Mouse (Mus musculus) spleen, embryonic (tissue): ENCODE measurements around the gene Atf2.
"Not testable (repeated sequence)": the region's sequence is repeated elsewhere in the genome, so short reads cannot be mapped to it uniquely, and the experiment has no call there.

Source experiments
- CTCF ChIA-PET: fragments of 350-600 bp; sonication (Branson Sonifier 250); formaldehyde crosslinking; loops from one replicate; lab custom pipeline; 2022; lab: Charles Lee

Gene Atf2

DNA sequence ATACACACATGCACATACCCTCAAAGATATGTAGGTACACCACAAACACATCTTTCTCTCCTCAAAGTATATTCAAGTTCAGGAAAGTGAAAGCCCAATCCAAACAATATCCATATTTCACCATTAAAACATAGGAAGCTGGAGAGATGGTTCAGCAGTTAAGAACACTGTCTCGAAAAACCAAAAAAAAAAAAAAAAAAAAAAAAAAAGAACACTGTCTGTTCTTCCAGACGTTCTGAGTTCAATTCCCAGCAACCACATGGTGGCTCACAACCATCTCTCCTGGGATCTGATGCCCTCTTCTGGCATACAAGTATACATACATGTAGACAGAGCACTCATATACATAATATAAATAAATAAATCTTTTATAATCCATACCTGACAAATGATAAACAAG lies 6.4 kb downstream of the Atf2 start:
- CTCF ChIA-PET: no interaction called here

GRCm38 (mm10) chr2:73877891-73878290 lies 14.5 kb downstream of the Atf2 start:
- CTCF ChIA-PET: no interaction called here

DNA sequence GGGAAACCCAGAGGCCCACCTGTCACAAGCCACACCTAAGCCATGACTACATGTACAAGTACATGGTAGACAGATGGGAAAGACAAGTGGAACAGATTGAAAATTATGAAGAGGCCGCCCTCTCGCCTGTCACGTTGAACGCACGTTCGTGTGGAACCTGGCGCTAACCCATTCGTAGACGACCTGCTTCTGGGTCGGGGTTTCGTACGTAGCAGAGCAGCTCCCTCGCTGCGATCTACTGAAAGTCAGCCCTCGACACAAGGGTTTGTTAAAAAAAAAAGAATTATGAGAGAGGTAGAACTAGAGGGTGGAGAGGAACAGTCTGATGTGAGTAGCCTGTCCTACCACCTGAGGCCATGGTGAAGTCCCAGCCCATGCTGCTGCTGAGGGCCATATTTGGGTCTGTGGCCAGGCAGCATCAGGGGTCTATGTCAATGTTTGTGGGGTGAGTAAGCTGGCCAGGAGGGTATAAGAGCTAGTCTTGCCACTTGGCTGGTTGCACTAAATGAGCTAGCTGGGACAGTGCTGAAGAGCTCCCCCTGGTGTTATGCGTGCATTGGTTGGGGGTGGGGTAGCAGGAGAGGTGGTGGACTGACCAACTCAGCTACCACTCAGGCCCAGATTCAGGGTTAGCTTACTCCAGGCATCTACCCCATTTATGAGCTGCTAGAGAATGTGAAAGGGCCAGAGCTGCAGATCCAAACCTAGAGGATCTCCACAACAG lies 24.5 kb downstream of the Atf2 start:
- CTCF ChIA-PET: no interaction called here

DNA sequence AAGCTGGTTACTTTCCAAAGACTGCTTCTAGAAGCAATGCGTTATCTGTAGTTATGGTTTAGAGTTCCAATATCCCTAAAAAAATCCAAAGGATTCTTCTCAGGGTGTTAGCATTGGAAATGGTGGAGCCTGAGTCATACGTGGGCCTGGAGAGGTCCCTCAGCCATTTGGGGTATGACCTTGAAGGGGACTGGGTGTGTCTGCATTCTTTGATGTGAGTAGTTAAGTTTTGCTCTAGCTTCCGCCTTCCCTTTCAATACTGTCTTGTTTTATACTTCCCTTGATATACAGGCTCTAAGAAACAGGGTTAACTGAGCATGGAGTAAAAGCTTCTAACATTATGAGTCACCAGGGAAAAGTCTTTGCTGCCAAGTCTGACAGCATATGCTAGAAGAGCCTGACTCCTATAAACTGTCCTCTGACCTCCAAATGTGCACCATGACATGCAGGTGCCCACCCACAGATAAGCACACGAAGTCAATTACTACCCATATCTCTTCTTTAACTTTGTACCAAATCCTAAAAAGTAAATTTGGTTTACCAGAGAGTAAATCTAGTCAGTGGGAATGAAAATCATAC lies 32.3 kb downstream of the Atf2 start:
- CTCF ChIA-PET: no interaction called here

DNA sequence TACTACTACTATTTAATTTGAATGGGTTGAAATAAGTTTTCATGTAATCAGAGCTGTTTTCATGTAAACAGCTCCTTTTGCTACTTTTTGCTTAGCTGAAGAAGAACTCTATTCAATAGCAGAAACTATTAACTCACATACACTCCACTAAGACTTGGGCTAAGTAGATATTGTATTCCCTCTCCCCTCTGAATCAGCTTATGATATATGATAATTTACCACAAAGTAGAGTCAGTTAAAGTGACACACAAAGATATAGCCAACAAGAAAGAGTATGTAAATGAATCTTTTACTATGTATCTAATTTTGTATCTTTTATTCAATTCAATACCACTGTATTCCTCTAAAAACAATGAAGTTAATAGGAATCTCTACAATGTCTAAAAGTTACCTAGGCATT lies 35.1 kb downstream of the Atf2 start:
- CTCF ChIA-PET: no interaction called here

DNA sequence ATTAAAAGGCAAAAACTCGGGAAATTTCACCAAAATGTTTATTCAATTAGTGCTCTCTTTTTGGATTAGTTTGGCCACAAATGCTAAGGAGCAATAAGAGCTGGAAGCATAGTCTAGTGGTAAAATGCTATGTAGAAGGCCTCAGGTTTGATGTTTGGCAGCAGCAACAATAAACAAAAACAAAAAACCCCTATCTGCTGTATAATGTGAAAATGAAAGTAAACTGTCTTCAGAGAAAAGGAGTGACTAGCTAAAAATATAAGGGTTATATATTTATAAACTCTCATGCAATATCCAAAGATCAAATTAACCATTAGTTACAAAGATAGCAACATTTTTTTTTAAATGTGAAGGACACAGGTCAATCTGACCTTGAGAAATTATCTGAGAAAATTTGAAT lies 36.2 kb downstream of the Atf2 start:
- CTCF ChIA-PET: interaction anchor here (0.5 kb wide), 1 partner anchor 590 kb away, joined by 3 read pairs; no protein-coding TSS in a partner anchor

- CTCF ChIA-PET: no interaction called here
Measured at GRCm38 (mm10) chr2:73834406-73835015, 57.9 kb downstream of the Atf2 start.

DNA sequence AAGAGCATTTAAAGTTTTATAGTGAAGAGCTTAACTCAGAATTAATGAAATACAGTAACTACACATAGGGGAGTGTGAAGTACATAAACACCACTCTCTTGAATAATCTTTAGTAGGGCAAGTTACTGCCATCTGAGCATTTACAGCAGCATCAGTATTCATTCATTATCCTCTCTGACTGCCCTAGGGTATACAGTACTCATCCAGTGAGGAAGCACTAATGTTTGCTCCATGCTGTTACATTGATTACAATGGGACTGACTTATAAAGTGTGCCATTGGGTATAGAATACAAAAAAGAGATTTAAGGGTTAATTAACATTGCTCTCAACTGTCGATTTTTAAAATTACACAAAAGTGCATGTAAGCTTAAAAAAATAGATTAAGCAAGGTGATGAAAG lies 59.2 kb downstream of the Atf2 start:
- CTCF ChIA-PET: no interaction called here

- CTCF ChIA-PET: interaction anchor here (0.6 kb wide), 1 partner anchor 1281 kb away, joined by 3 read pairs; no protein-coding TSS in a partner anchor
Measured at GRCm38 (mm10) chr2:73818742-73819141, 73.7 kb downstream of the Atf2 start.

DNA sequence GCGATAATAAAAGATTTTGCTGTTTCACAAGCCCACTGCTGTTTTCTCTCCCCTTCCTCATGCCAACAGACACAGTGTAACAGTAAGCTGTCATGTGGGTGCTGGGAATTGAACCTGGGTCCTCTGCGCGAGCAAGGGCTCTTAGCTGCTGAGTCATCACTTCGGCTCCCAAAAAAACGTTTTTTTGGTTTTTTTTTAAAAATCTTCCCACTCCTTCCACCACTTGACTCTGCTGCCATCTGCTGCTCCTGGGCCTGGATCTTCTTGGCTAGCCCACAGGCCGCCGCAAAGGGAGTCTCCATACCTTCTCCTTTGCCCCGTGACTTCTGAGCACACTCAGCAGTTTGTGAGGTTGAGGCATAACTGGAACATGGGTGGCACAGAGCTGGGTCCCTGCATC lies 84.8 kb downstream of the Atf2 start:
- CTCF ChIA-PET: no interaction called here

DNA sequence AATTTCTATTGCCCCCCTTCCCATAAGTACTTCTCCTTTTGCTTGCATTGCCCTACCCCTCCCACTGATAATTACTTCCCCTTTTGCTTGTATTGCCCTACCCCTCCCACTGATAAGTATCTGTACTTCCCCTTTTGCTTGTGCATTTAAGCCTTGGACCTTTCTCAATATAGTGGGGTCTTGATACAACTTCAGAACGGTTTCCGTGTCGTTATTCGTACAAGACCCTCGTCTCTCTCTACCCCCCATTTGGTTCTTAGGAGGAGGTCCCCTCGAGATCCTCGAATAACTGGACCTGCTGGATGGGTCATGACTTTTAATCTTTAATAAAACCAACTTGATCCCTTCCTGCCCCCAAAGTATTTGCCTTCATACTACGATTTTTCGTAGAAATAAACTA lies 92.3 kb downstream of the Atf2 start:
- CTCF ChIA-PET: not testable (repeated sequence)

- CTCF ChIA-PET: no interaction called here
Measured at GRCm38 (mm10) chr2:73798786-73799185, 93.7 kb downstream of the Atf2 start.

- CTCF ChIA-PET: no interaction called here
Measured at GRCm38 (mm10) chr2:73798136-73798535, 94.3 kb downstream of the Atf2 start.

GRCm38 (mm10) chr2:73791846-73792630 lies 100.4 kb downstream of the Atf2 start:
- CTCF ChIA-PET: no interaction called here

- CTCF ChIA-PET: no interaction called here
Measured at GRCm38 (mm10) chr2:73790332-73790731, 102.1 kb downstream of the Atf2 start.

- CTCF ChIA-PET: no interaction called here
Measured at GRCm38 (mm10) chr2:73788395-73788794, 104.0 kb downstream of the Atf2 start.

GRCm38 (mm10) chr2:73782371-73782905 lies 110.0 kb downstream of the Atf2 start:
- CTCF ChIA-PET: no interaction called here

DNA sequence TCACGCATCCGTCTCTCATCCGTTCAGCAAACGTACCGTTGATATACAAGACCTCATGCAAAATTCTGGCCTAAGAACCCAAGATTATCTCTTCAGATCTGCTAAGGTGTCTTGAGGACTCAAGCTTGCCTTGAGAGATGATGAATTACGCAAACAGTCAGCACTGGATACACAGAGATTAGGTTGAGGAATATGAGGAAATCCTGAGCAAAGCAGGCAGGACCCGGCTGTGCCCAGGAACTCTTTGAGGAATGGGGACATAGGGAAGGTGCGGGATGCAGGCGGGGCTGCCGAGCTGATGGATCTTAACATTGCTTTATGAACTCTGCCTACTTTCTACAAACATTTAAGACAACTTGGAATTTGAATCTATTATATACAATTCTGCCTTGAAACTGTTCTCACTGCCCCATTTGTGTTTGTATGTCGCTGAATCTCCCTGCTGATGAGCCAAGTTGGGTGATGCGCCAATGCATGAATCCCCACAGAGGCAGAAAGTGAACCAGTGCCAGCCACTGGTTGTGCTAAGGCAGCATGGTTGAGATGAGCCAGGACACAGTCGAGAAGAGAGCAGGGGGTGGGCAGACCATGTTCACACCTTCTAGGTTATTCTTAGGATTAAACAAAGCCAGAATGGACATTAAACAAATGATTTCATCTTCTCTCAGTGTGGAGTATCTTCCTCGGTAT lies 112.0 kb downstream of the Atf2 start:
- CTCF ChIA-PET: no interaction called here

DNA sequence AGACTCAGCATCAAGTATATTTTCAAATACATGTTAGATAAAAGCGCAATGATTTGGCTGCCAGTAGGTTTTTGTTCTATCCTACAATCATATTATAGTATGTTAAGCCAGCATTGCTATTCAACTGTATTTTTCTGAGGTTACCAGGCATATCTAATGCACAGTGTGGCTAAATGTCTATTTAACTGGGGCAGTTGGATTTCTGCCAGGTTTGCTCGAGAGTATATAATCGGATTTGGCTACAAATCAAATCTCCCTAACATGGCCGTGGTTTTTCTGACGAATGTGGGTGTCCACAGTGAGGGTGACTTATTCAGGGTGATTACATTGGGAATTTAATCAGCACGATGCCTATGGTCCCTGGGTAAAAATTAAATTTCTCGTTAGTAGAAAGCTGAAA lies 112.6 kb downstream of the Atf2 start:
- CTCF ChIA-PET: no interaction called here

DNA sequence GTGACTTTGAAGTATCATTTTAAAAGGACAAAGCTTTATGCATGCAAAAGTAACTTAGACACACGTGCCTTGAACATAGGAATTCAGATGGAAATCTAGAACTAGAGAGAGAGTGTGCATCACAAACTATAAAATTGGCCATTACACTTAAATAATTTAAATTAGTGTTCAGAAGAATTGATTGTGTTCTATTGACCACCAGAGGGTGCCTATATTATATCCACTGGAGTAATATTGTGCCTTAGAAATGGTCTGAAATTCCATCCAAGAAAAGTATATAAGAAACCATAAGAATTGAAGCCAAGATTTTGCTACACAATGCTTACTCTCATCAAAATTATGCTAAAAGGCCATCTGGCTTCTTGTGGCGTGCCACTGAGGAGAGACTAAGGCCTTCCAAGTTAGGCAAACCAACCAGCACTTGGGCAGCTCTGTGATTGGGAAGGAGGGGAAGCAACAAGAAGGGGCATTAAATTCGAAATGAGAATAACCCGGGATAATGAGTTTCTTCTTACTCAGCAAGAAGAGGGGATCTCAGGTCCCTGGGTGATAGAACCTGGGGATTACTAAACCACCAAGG lies 113.3 kb downstream of the Atf2 start:
- CTCF ChIA-PET: no interaction called here

DNA sequence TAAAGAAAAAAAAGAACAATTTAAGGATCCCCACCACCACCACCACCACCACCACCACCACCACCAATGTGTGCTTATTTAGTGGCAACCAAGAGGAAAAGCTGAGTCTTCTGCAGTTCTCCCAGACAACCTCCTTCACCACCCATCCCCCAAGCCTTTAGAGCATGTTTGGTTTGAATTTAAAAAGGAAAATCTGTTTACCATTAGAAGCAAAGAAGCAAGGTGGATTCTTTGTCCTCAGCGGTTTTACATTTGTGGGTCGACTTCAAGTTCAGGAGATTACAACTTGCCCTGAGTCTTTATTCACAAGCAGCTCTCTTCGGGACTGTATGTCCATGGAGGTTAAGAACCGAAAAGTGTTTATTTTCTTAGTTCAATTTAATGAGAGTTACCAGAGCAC lies 115.5 kb downstream of the Atf2 start:
- CTCF ChIA-PET: no interaction called here
